ENCODE assay signal across 13 mouse cellular contexts in the genomic region with DNA sequence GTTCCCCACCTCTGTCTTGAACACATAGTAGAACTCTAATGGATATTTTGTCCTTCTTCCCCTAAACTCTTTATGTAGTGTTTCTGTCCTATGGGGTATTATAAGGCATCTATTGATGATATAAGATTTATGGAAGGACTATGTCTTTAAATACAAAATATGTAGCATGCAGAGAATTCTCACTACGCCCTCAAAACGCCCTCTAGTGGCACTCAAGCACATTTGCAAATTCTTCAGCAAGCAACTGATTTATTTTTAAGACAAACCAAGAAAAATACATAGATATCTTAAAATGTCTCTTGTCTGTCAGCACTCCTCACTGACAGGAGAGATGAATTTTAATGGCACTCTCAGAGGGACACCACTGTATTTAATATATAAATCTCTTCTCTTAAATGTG. TPM values are rescaled to one million over a fixed set of nuclear protein-coding genes. Genes with fewer than 3 reads are reported as not detected.
DNase-seq lines count a peak whose midpoint lies in the region; ATAC-seq and TF ChIP-seq lines count a peak whose summit lies in the region.
"Had no signal": no experiment of that assay in that cellular context is flagged by ENCODE, and none has a peak within 500 bp of the region (broad histone marks: within the 10 kb centered on the region; RNA-seq: fewer than 3 reads in every experiment).

No protein-coding gene starts in this region.

- 17% methylated on average over 2 of the region's 2 CpGs for WGBS in forebrain, postnatal 0 days
- WGBS in forebrain, embryonic 13.5 days, result 24% methylated on average over 2 of the region's 2 CpGs
- WGBS in lung, postnatal 0 days, result 9% methylated on average over 2 of the region's 2 CpGs
- 16% methylated on average over 2 of the region's 2 CpGs for WGBS in embryonic facial prominence, embryonic 14.5 days

- no peak overlapping the region for H3K27ac ChIP-seq in forebrain, postnatal 0 days (ENCODE audit: low read depth, low read length)
- no peak overlapping the region for H3K27ac ChIP-seq in forebrain, embryonic 13.5 days
- 0 out of 2 replicates have a peak overlapping the region, but pooled peaks have one; percentile 11 for H3K27ac ChIP-seq in lung, postnatal 0 days (ENCODE audit: low read length)
- peak overlapping the region; percentile 88 for H3K27ac ChIP-seq in embryonic facial prominence, embryonic 14.5 days (replicated peaks; ENCODE audit: low read depth, low read length)
- H3K27ac ChIP-seq: hindbrain, embryonic 15.5 days had no signal

- no peak for ATAC-seq in forebrain, postnatal 0 days
- no peak for ATAC-seq in forebrain, embryonic 13.5 days
- no peak for ATAC-seq in lung, postnatal 0 days
- no peak for ATAC-seq in embryonic facial prominence, embryonic 14.5 days (ENCODE audit: low read depth)
- no peak for ATAC-seq in megakaryocyte-erythroid progenitor cell, adult 5-6 weeks (replicated peaks; ENCODE audit: low FRiP score, low TSS enrichment, poor library complexity, severe bottlenecking)

- peak; percentile 64 for TF ChIP-seq CTCF in forebrain, postnatal 0 days (IDR thresholded peaks at IDR 0.05; ENCODE audit: low read depth)
- TF ChIP-seq CTCF in lung, postnatal 0 days (IDR thresholded peaks at IDR 0.05), result peak; percentile 76

- TF ChIP-seq EP300 in lung, postnatal 0 days (IDR thresholded peaks at IDR 0.05), result peak; percentile 35; the same call in 1 of the 2 replicates

- no peak overlapping the region for H3K4me2 ChIP-seq in forebrain, postnatal 0 days (ENCODE audit: low read depth)
- H3K4me2 ChIP-seq in forebrain, embryonic 13.5 days, result no peak overlapping the region
- H3K4me2 ChIP-seq in lung, postnatal 0 days (replicated peaks; ENCODE audit: low read depth, low read length), result no peak overlapping the region
- H3K4me2 ChIP-seq in embryonic facial prominence, embryonic 14.5 days (ENCODE audit: low read depth, low read length), result no peak overlapping the region
- H3K4me2 ChIP-seq: hindbrain, embryonic 15.5 days had no signal

- H3K4me3 ChIP-seq in forebrain, postnatal 0 days (ENCODE audit: low read depth, low read length), result no peak overlapping the region
- no peak overlapping the region for H3K4me3 ChIP-seq in forebrain, embryonic 13.5 days
- H3K4me3 ChIP-seq in lung, postnatal 0 days (ENCODE audit: low read depth, low read length), result no peak overlapping the region
- H3K4me3 ChIP-seq in embryonic facial prominence, embryonic 14.5 days (ENCODE audit: low read depth, low read length), result no peak overlapping the region
- H3K4me3 ChIP-seq: erythroblast, embryonic 14.5 days; hindbrain, embryonic 15.5 days; megakaryocyte, embryonic 14.5 days had no signal

- H3K9me3 ChIP-seq in forebrain, postnatal 0 days (ENCODE audit: low read length), result no peaks in the 10 kb centered on the region
- no peaks in the 10 kb centered on the region for H3K9me3 ChIP-seq in forebrain, embryonic 13.5 days (replicated peaks)
- H3K9me3 ChIP-seq in lung, postnatal 0 days (ENCODE audit: low read length), result no peaks in the 10 kb centered on the region
- no peaks in the 10 kb centered on the region for H3K9me3 ChIP-seq in embryonic facial prominence, embryonic 14.5 days (ENCODE audit: control insufficient read depth, low read length)
- H3K9me3 ChIP-seq: hindbrain, embryonic 15.5 days; megakaryocyte, embryonic 14.5 days had no signal

- H3K36me3 ChIP-seq in forebrain, postnatal 0 days (ENCODE audit: insufficient read depth), result peaks cover 9% of the 10 kb centered on the region; the same call in 1 of the 2 replicates
- H3K36me3 ChIP-seq in forebrain, embryonic 13.5 days (ENCODE audit: poor library complexity, severe bottlenecking), result peaks cover 25% of the 10 kb centered on the region
- peaks cover 66% of the 10 kb centered on the region for H3K36me3 ChIP-seq in lung, postnatal 0 days (ENCODE audit: insufficient read depth, low read length)
- peaks cover 63% of the 10 kb centered on the region for H3K36me3 ChIP-seq in embryonic facial prominence, embryonic 14.5 days (ENCODE audit: control insufficient read depth, insufficient read depth, low read length)

- no peaks in the 10 kb centered on the region for H3K4me1 ChIP-seq in forebrain, postnatal 0 days (ENCODE audit: insufficient read depth)
- no peaks in the 10 kb centered on the region for H3K4me1 ChIP-seq in forebrain, embryonic 13.5 days
- peaks cover 3% of the 10 kb centered on the region; the same call in 1 of the 2 replicates for H3K4me1 ChIP-seq in lung, postnatal 0 days (ENCODE audit: insufficient read depth, low read depth, low read length)
- peaks cover 55% of the 10 kb centered on the region for H3K4me1 ChIP-seq in embryonic facial prominence, embryonic 14.5 days (ENCODE audit: control insufficient read depth, insufficient read depth, low read length)
- H3K4me1 ChIP-seq: hindbrain, embryonic 15.5 days had no signal

- DNase-seq in forebrain, postnatal 0 days, result no peak
- peak; percentile 66 for DNase-seq in lung, postnatal 0 days (ENCODE audit: low spot score)
- DNase-seq in lung, postnatal 36 days, result no peak
- DNase-seq in embryonic facial prominence, embryonic 14.5 days (ENCODE audit: low spot score), result peak; percentile 44
- DNase-seq in right cerebral cortex, adult 18-20 months, result no peak
- no peak for DNase-seq in layer of hippocampus, postnatal 36 days
- DNase-seq: gastrocnemius, postnatal 14 days; layer of hippocampus, adult 9-11 months had no signal

- H3K9ac ChIP-seq in forebrain, postnatal 0 days, result no peak overlapping the region
- no peak overlapping the region for H3K9ac ChIP-seq in forebrain, embryonic 13.5 days
- no peak overlapping the region for H3K9ac ChIP-seq in lung, postnatal 0 days (replicated peaks; ENCODE audit: low read depth)
- no peak overlapping the region for H3K9ac ChIP-seq in embryonic facial prominence, embryonic 14.5 days (ENCODE audit: low read depth, low read length)
- H3K9ac ChIP-seq: hindbrain, embryonic 15.5 days had no signal

- H3K27me3 ChIP-seq in forebrain, postnatal 0 days (ENCODE audit: insufficient read depth, low read length), result no peaks in the 10 kb centered on the region
- no peaks in the 10 kb centered on the region for H3K27me3 ChIP-seq in forebrain, embryonic 13.5 days
- no peaks in the 10 kb centered on the region for H3K27me3 ChIP-seq in lung, postnatal 0 days (replicated peaks; ENCODE audit: insufficient read depth, low read length)
- no peaks in the 10 kb centered on the region for H3K27me3 ChIP-seq in embryonic facial prominence, embryonic 14.5 days (replicated peaks; ENCODE audit: control insufficient read depth, insufficient read depth, low read length)
- H3K27me3 ChIP-seq: hindbrain, embryonic 15.5 days had no signal

RNA-seq across cellular contexts. Expression of a gene that starts 19.5 kb away (rescaled TPM):
- total RNA-seq in forebrain, postnatal 0 days (2014; rRNA removed), result 124 and 145 TPM in 2 replicates
- 152 and 176 TPM in 2 replicates for polyA plus RNA-seq in forebrain, postnatal 0 days (2015; fragmentation: Nextera tagmentation; extraction: Ambion mirVana)
- polyA plus RNA-seq in forebrain, embryonic 13.5 days (2015; fragmentation: Nextera tagmentation; extraction: Ambion mirVana), result 134 TPM in 2 replicates
- polyA plus RNA-seq in lung, postnatal 0 days (2015; fragmentation: Nextera tagmentation; extraction: Ambion mirVana), result 108 and 118 TPM in 2 replicates
- polyA plus RNA-seq in embryonic facial prominence, embryonic 14.5 days (2014; fragmentation: Nextera tagmentation; extraction: Ambion mirVana), result 179 and 186 TPM in 2 replicates
- total RNA-seq in megakaryocyte-erythroid progenitor cell, adult 5-6 weeks (2014; fragmentation: Nextera tagmentation), result 60.2 and 63.9 TPM in 2 replicates
- 55.0 and 65.7 TPM in 2 replicates for total RNA-seq in megakaryocyte-erythroid progenitor cell, adult 5-6 weeks (2017)
- 10 to 100 TPM; 66.0 to 70.9 TPM for total RNA-seq in layer of hippocampus, postnatal 36 days (2021)

RNA-seq across cellular contexts. Expression of a gene that starts 52.2 kb away (rescaled TPM):
- total RNA-seq in forebrain, postnatal 0 days (2014; rRNA removed), result 2.5 and 7.4 TPM in 2 replicates
- polyA plus RNA-seq in forebrain, postnatal 0 days (2015; fragmentation: Nextera tagmentation; extraction: Ambion mirVana), result 2.3 and 3.9 TPM in 2 replicates
- 2.0 and 2.3 TPM in 2 replicates for polyA plus RNA-seq in forebrain, embryonic 13.5 days (2015; fragmentation: Nextera tagmentation; extraction: Ambion mirVana)
- 2.2 and 4.9 TPM in 2 replicates for polyA plus RNA-seq in lung, postnatal 0 days (2015; fragmentation: Nextera tagmentation; extraction: Ambion mirVana)
- polyA plus RNA-seq in embryonic facial prominence, embryonic 14.5 days (2014; fragmentation: Nextera tagmentation; extraction: Ambion mirVana), result 2.0 and 2.7 TPM in 2 replicates
- total RNA-seq in megakaryocyte-erythroid progenitor cell, adult 5-6 weeks (2014; fragmentation: Nextera tagmentation), result not detected in 2 replicates
- not detected in 2 replicates for total RNA-seq in megakaryocyte-erythroid progenitor cell, adult 5-6 weeks (2017)
- 1 to 10 TPM; 1.7 to 2.0 TPM for total RNA-seq in layer of hippocampus, postnatal 36 days (2021)
- total RNA-seq: gastrocnemius, postnatal 14 days had no signal
- polyA plus RNA-seq: erythroblast, embryonic 14.5 days had no signal

RNA-seq across cellular contexts. Expression of a gene that starts 52.4 kb away (rescaled TPM):
- 24.5 and 30.5 TPM in 2 replicates for total RNA-seq in forebrain, postnatal 0 days (2014; rRNA removed)
- polyA plus RNA-seq in forebrain, postnatal 0 days (2015; fragmentation: Nextera tagmentation; extraction: Ambion mirVana), result 13.0 and 15.5 TPM in 2 replicates
- 35.0 and 35.5 TPM in 2 replicates for polyA plus RNA-seq in forebrain, embryonic 13.5 days (2015; fragmentation: Nextera tagmentation; extraction: Ambion mirVana)
- polyA plus RNA-seq in lung, postnatal 0 days (2015; fragmentation: Nextera tagmentation; extraction: Ambion mirVana), result 20.2 and 20.7 TPM in 2 replicates
- polyA plus RNA-seq in embryonic facial prominence, embryonic 14.5 days (2014; fragmentation: Nextera tagmentation; extraction: Ambion mirVana), result 24.1 and 24.7 TPM in 2 replicates
- 27.6 and 33.1 TPM in 2 replicates for total RNA-seq in megakaryocyte-erythroid progenitor cell, adult 5-6 weeks (2014; fragmentation: Nextera tagmentation)
- 86.4 and 91.4 TPM in 2 replicates for total RNA-seq in megakaryocyte-erythroid progenitor cell, adult 5-6 weeks (2017)
- 10 to 100 TPM; 19.2 to 21.5 TPM for total RNA-seq in layer of hippocampus, postnatal 36 days (2021)

Comparison
In these comparisons a context has a peak if more than half of its experiments do, and no peak if none do; other contexts are left out.
1. DNase-seq: peak in lung, postnatal 0 days (single experiment) and embryonic facial prominence, embryonic 14.5 days (single experiment); none in forebrain, postnatal 0 days (single experiment), lung, postnatal 36 days (single experiment), right cerebral cortex, adult 18-20 months (single experiment) and layer of hippocampus, postnatal 36 days (0 of 2).
2. H3K27ac ChIP-seq: peak in lung, postnatal 0 days (single experiment) and embryonic facial prominence, embryonic 14.5 days (single experiment); none in forebrain, postnatal 0 days (single experiment) and forebrain, embryonic 13.5 days (single experiment).